Mouse (Mus musculus): Measurements from ENCODE around the gene Sh3bgrl2.

DNA sequence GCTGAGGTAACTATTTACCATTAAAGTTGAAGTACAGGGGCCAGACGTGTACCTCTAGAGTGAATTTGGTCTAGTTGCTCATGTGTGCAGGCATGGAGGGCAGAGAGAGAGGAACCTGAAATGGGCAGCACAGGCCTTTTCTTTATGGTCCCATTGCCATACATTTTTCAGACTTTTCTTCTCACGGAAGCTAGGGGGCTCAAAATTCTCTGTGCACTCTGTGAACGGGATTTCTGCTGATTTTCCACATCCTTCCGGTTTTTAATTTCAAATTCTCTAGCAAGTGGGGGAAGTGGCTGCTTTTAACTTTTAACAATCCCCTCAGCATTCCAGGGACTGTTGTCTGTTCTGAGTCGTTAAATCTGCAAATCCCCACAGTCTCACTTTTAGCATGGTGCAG lies 83.8 kb downstream of the Sh3bgrl2 start:
- TF ChIP-seq TAL1 (IDR thresholded peaks at IDR 0.05; ENCODE audit: low read length) (no peak), GATA1 (IDR thresholded peaks at IDR 0.05; ENCODE audit: low read length) (no peak)
